Comparison of ENCODE assay signal across 16 mouse cellular contexts in the genomic region with DNA sequence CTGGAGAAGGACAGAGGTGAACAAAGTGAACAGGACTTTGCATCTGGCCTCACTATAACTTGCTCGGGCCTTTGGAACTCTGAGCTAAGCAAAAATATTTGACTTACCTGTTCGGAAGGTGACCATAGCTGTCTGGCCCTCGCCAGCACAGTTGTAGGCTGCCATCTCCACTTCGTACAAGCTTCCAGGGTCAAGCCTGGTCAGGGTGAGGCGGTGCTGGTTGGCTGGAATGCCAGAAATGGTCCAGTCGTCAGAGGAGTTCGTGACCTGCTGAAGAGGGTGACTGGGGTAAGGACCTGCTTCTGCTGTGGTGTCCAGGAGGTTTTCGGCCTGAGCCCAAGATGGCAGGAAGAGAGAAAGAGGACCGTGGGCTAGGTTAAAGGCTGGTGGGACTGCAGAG.
DNase-seq lines count a peak whose midpoint lies in the region; ATAC-seq and TF ChIP-seq lines count a peak whose summit lies in the region.
"Had no signal": no experiment of that assay in that cellular context is flagged by ENCODE, and none has a peak within 500 bp of the region (broad histone marks: within the 10 kb centered on the region; RNA-seq: fewer than 3 reads in every experiment).

No protein-coding gene starts in this region.

- peaks cover 32% of the 10 kb centered on the region for H3K4me1 ChIP-seq in embryonic facial prominence, embryonic 13.5 days
- H3K4me1 ChIP-seq in embryonic facial prominence, embryonic 10.5 days: peaks cover 32% of the 10 kb centered on the region
- peaks cover 10% of the 10 kb centered on the region; the same call in 1 of the 2 replicates for H3K4me1 ChIP-seq in intestine, embryonic 14.5 days (replicated peaks; ENCODE audit: control insufficient read depth, insufficient read depth, low read length)
- no peaks in the 10 kb centered on the region for H3K4me1 ChIP-seq in intestine, postnatal 0 days (replicated peaks; ENCODE audit: control insufficient read depth, insufficient read depth, low read length)
- peaks cover 23% of the 10 kb centered on the region; the same call in 1 of the 2 replicates for H3K4me1 ChIP-seq in forebrain, embryonic 14.5 days (ENCODE audit: control insufficient read depth, insufficient read depth, low read length)
- peaks cover 35% of the 10 kb centered on the region for H3K4me1 ChIP-seq in limb, embryonic 15.5 days

- no peak for ATAC-seq in embryonic facial prominence, embryonic 13.5 days (ENCODE audit: insufficient number of reproducible peaks, insufficient read depth, low FRiP score, low TSS enrichment, low read depth)
- ATAC-seq in intestine, embryonic 14.5 days (replicated peaks; ENCODE audit: low FRiP score, low TSS enrichment, low read depth): no peak
- no peak for ATAC-seq in intestine, postnatal 0 days
- no peak for ATAC-seq in forebrain, embryonic 14.5 days
- no peak for ATAC-seq in limb, embryonic 15.5 days (ENCODE audit: insufficient number of reproducible peaks, low FRiP score, low TSS enrichment, low read depth)
- ATAC-seq: lung, postnatal 0 days had no signal

- 86% methylated on average over 9 of the region's 9 CpGs for WGBS in embryonic facial prominence, embryonic 13.5 days
- WGBS in embryonic facial prominence, embryonic 10.5 days: 85% methylated on average over 9 of the region's 9 CpGs
- WGBS in intestine, embryonic 14.5 days: 75% methylated on average over 9 of the region's 9 CpGs
- 81% methylated on average over 9 of the region's 9 CpGs for WGBS in intestine, postnatal 0 days
- 91% methylated on average over 9 of the region's 9 CpGs for WGBS in forebrain, embryonic 14.5 days
- WGBS in limb, embryonic 15.5 days: 82% methylated on average over 9 of the region's 9 CpGs

- H3K27ac ChIP-seq in embryonic facial prominence, embryonic 13.5 days: 0 out of 2 replicates have a peak overlapping the region, but pooled peaks have one; percentile 87
- no peak overlapping the region for H3K27ac ChIP-seq in embryonic facial prominence, embryonic 10.5 days (replicated peaks)
- no peak overlapping the region for H3K27ac ChIP-seq in intestine, embryonic 14.5 days (ENCODE audit: low read depth)
- H3K27ac ChIP-seq in intestine, postnatal 0 days (ENCODE audit: low read depth, low read length): no peak overlapping the region
- peak overlapping the region; percentile 40 for H3K27ac ChIP-seq in forebrain, embryonic 14.5 days (ENCODE audit: low read depth, low read length)
- peak overlapping the region; percentile 74; the same call in 1 of the 2 replicates for H3K27ac ChIP-seq in limb, embryonic 15.5 days
- H3K27ac ChIP-seq: kidney, postnatal 0 days; left cerebral cortex, adult 2 months; liver, embryonic 14.5 days had no signal

- H3K4me2 ChIP-seq in embryonic facial prominence, embryonic 13.5 days: no peak overlapping the region
- no peak overlapping the region for H3K4me2 ChIP-seq in intestine, embryonic 14.5 days (ENCODE audit: low read length)
- H3K4me2 ChIP-seq in intestine, postnatal 0 days (replicated peaks; ENCODE audit: low read depth): no peak overlapping the region
- no peak overlapping the region for H3K4me2 ChIP-seq in forebrain, embryonic 14.5 days (ENCODE audit: low read length)
- no peak overlapping the region for H3K4me2 ChIP-seq in limb, embryonic 15.5 days

- no peaks in the 10 kb centered on the region for H3K27me3 ChIP-seq in embryonic facial prominence, embryonic 13.5 days
- no peaks in the 10 kb centered on the region for H3K27me3 ChIP-seq in embryonic facial prominence, embryonic 10.5 days (replicated peaks; ENCODE audit: low read depth, poor library complexity, severe bottlenecking)
- no peaks in the 10 kb centered on the region for H3K27me3 ChIP-seq in intestine, embryonic 14.5 days (replicated peaks; ENCODE audit: control insufficient read depth, insufficient read depth, low read length)
- no peaks in the 10 kb centered on the region for H3K27me3 ChIP-seq in intestine, postnatal 0 days (replicated peaks; ENCODE audit: control insufficient read depth, insufficient read depth, low read length)
- no peaks in the 10 kb centered on the region for H3K27me3 ChIP-seq in forebrain, embryonic 14.5 days (replicated peaks; ENCODE audit: control insufficient read depth, insufficient read depth, low read length)
- no peaks in the 10 kb centered on the region for H3K27me3 ChIP-seq in limb, embryonic 15.5 days

- H3K9ac ChIP-seq in embryonic facial prominence, embryonic 13.5 days: no peak overlapping the region
- no peak overlapping the region for H3K9ac ChIP-seq in intestine, embryonic 14.5 days (ENCODE audit: low read length)
- no peak overlapping the region for H3K9ac ChIP-seq in intestine, postnatal 0 days (ENCODE audit: low read depth, low read length)
- no peak overlapping the region for H3K9ac ChIP-seq in forebrain, embryonic 14.5 days (ENCODE audit: low read length)
- no peak overlapping the region for H3K9ac ChIP-seq in limb, embryonic 15.5 days
- H3K9ac ChIP-seq: liver, embryonic 14.5 days had no signal

- TF ChIP-seq CTCF in intestine, postnatal 0 days (IDR thresholded peaks at IDR 0.05; ENCODE audit: low read depth): no peak

- H3K36me3 ChIP-seq in embryonic facial prominence, embryonic 13.5 days: peaks cover 91% of the 10 kb centered on the region
- peaks cover 94% of the 10 kb centered on the region for H3K36me3 ChIP-seq in embryonic facial prominence, embryonic 10.5 days (replicated peaks)
- H3K36me3 ChIP-seq in intestine, embryonic 14.5 days (ENCODE audit: control insufficient read depth, insufficient read depth, low read length): peaks cover 74% of the 10 kb centered on the region
- H3K36me3 ChIP-seq in intestine, postnatal 0 days (ENCODE audit: control insufficient read depth, insufficient read depth): peaks cover under 1% of the 10 kb centered on the region; the same call in 1 of the 2 replicates
- peaks cover 78% of the 10 kb centered on the region for H3K36me3 ChIP-seq in forebrain, embryonic 14.5 days (ENCODE audit: control insufficient read depth, insufficient read depth, low read length)
- H3K36me3 ChIP-seq in limb, embryonic 15.5 days: peaks cover 91% of the 10 kb centered on the region

- no peaks in the 10 kb centered on the region for H3K9me3 ChIP-seq in embryonic facial prominence, embryonic 13.5 days
- H3K9me3 ChIP-seq in embryonic facial prominence, embryonic 10.5 days: no peaks in the 10 kb centered on the region
- H3K9me3 ChIP-seq in intestine, embryonic 14.5 days (ENCODE audit: control insufficient read depth, low read length): no peaks in the 10 kb centered on the region
- H3K9me3 ChIP-seq in intestine, postnatal 0 days (ENCODE audit: control insufficient read depth): no peaks in the 10 kb centered on the region
- no peaks in the 10 kb centered on the region for H3K9me3 ChIP-seq in forebrain, embryonic 14.5 days (replicated peaks; ENCODE audit: control insufficient read depth, low read length)
- H3K9me3 ChIP-seq in limb, embryonic 15.5 days: no peaks in the 10 kb centered on the region

- DNase-seq in embryonic facial prominence, embryonic 10.5 days (ENCODE audit: low spot score): no peak
- peak; percentile 33 for DNase-seq in intestine, embryonic 14.5 days (ENCODE audit: low spot score)
- no peak for DNase-seq in forebrain, embryonic 14.5 days (ENCODE audit: low spot score)
- no peak for DNase-seq in adrenal gland, postnatal 14 days
- DNase-seq: adrenal gland, postnatal 10 days; B cell, adult 2 months; kidney, adult 11 months; retina, postnatal 1 day; right cerebral cortex, postnatal 4 days had no signal

- no peak overlapping the region for H3K4me3 ChIP-seq in embryonic facial prominence, embryonic 13.5 days
- H3K4me3 ChIP-seq in embryonic facial prominence, embryonic 10.5 days: no peak overlapping the region
- H3K4me3 ChIP-seq in intestine, embryonic 14.5 days (ENCODE audit: low read depth, low read length): no peak overlapping the region
- H3K4me3 ChIP-seq in intestine, postnatal 0 days (ENCODE audit: low read depth, low read length): no peak overlapping the region
- no peak overlapping the region for H3K4me3 ChIP-seq in forebrain, embryonic 14.5 days (ENCODE audit: low read depth, low read length)
- no peak overlapping the region for H3K4me3 ChIP-seq in limb, embryonic 15.5 days
- H3K4me3 ChIP-seq: left cerebral cortex, adult 2 months had no signal

Comparison
In these comparisons a context has a peak if more than half of its experiments do, and no peak if none do; other contexts are left out.
1. H3K27ac ChIP-seq: peak in embryonic facial prominence, embryonic 13.5 days (single experiment), forebrain, embryonic 14.5 days (single experiment) and limb, embryonic 15.5 days (single experiment); none in embryonic facial prominence, embryonic 10.5 days (single experiment), intestine, embryonic 14.5 days (single experiment) and intestine, postnatal 0 days (single experiment).